Mouse (Mus musculus) skeletal muscle tissue, postnatal 0 days (tissue): Measurements from ENCODE around the gene Lamtor1. TPM values are rescaled to one million over a fixed set of nuclear protein-coding genes. Genes with fewer than 3 reads are reported as not detected.

Source experiments
- microRNA-seq, 2 experiments: library from miRNA; unstranded; fragments of <30 nt; microRNA quantifications; one replicate each; pipeline ENCODE4; 2016
- polyA plus RNA-seq: library from polyadenylated mRNA; unstranded; fragments of >200 nt; fragmentation: Nextera tagmentation; extraction: Ambion mirVana; gene quantifications from 2 replicates; pipeline ENCODE4 v1.2.1, GENCODE M21; 2015

Gene Lamtor1
- polyA plus RNA-seq, result 111 and 138 TPM in 2 replicates

DNA sequence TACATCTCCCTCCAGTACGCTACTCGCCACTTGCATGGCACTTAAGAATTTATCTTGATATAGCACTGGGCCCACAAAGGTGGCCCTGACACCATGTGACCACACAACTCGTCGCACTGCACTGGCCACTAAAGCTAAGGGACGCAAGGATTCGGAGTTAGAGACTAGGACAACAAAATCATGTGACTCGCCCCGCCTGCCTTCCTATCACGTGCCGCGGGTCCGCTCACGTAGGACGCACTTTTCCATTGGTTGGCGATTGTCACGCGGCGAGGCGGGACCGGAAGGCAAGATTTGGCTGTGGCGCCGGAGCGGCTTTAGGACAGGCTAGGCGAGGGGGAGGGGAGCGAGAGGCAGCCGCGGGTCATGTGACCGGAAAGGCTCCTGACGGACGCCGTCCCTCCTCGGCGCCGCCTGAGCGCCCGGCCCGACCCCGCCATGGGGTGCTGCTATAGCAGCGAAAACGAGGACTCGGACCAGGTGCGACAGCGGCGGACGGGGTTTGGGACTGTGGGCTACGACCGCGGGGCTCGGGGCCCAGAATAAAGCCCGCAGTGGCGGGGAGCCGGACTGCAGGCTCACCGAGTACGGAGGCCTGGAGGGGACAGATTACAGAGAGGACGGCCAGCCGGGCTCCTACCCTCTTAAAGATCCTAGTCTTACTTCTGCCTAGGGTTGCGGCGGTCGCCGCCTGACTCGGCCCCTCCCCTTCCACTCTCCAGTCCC, at the start of gene Lamtor1:
Lamtor1 (plus strand) TSS at position 344 of the 726 bp plus-strand sequence.

GRCm38 (mm10) chr7:101857094-101857493, 48.6 kb upstream of the Lamtor1 start, which contains the start of gene Folr2:
Gene Folr2 (minus strand): TSS chr7:101857194.

DNA sequence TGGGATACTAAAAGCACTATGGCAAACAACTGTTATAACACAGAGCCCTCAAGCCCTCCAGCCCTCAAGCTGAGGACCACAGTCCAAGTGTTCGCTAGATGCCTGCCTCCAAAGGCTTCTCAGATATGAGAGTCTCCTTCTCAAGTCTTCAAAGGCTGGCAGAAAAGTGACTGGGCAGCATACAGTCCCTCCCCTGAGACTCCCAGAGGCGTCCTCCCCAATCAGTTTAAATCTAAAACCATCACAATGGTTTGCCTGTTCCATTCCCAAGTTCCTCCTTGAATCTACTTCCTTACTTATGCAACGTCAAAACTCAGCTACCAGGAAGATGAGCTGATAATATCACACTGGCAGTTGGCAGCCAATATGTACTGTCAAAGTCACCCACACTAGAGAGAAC, 42.3 kb upstream of the Lamtor1 start, which contains the start of gene Anapc15:
Anapc15 (plus strand) TSS at position 301 of the 400 bp plus-strand sequence.

DNA sequence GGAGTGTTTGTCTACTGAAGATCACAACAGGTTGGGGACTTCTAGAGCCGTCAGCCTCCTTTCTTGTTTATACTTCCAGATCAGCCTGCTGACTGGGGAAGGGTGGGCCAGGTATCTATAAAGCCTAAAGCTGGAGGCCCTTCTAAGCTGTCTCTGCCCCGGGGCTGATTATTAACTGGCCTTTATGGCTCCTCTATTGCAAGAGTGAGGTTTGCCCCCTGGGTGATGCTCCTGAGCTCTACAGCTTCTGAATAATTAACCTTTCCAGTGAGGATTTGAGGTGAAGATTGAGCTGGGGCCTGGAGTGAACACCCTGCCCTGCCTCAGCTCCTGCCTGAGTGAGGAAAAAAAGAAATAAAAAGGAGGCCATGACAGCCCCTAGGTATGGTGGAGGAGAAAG, 35.1 kb upstream of the Lamtor1 start, which contains the start of gene Folr1:
Folr1 (minus strand) TSS at position 160 of the 400 bp plus-strand sequence.

DNA sequence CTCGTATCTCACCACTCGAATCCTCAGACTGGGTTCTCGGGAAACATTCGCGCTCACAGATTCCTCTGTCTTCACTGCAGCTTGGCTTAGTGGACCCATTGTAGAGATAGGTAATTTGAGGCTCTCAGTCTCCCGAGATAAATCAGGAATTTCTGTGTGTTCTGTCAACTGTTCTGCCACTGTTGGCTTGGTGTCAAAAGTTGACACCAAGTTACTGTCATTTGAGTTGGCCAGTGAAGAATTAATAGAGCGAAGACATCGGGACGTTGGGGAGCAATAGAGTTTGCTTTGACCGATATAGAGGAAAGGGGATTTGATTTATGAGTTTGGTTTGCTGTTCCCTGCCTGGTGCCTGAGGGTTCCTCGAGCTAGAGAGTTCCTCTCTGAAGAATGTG, 580 bp downstream of the Lamtor1 start, which contains the start of gene Tomt:
Tomt (minus strand) TSS at position 73 of the 395 bp plus-strand sequence.

DNA sequence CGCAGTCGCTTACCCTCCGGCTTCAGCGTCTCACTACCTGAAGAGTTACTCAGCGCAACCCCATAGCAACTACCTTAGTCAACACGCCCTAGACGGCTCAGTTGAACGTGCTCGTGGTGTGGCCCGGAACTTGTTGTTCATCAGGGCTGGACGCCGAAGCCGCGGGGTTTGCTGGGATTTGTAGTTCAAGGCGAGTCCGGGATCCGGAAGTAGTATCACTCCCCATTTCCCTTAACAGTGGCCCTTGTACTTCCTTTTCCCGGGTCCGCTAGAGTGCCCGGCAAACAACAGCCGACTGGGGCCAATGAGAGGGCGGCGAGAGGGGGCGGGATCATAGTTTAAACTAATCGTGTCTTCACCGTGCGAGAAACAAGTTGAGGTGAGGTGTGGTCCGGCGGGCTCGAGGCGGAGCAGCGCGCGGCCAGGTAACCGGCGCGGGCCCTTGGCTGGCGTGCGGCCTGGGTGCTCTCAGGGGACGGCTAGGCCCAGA, 28.1 kb downstream of the Lamtor1 start, which contains the start of the genes Lrrc51 and Numa1:
Lrrc51 (minus strand) TSS at position 145 of the 490 bp plus-strand sequence.
Numa1 (plus strand) TSS at position 361 of the 490 bp plus-strand sequence.

Small RNAs within 50 kb of the gene (microRNA-seq; reads per million reads assigned to microRNA genes)
- gene Gm22655, result 0 reads per million in 2 experiments

Other genes with a start within 250 kb of the Lamtor1 start
- gene Clpb, start 242.3 kb upstream of the Lamtor1 start, polyA plus RNA-seq, result 27.0 and 29.8 TPM in 2 replicates
- 0.28 and 0.32 TPM in 2 replicates for gene Phox2a, start 87.6 kb upstream of the Lamtor1 start, polyA plus RNA-seq
- gene Inppl1, start 67.7 kb upstream of the Lamtor1 start, polyA plus RNA-seq, result 45.7 TPM in 2 replicates
- gene Folr2, start 48.7 kb upstream of the Lamtor1 start, polyA plus RNA-seq, result 9.6 and 15.0 TPM in 2 replicates
- gene Anapc15, start 42.2 kb upstream of the Lamtor1 start, polyA plus RNA-seq, result 27.1 and 30.5 TPM in 2 replicates
- gene Folr1, start 35.1 kb upstream of the Lamtor1 start, polyA plus RNA-seq, result 1.1 and 1.7 TPM in 2 replicates
- gene Tomt, start 455 bp downstream of the Lamtor1 start, polyA plus RNA-seq, result not detected in 2 replicates
- gene Lrrc51, start 28.0 kb downstream of the Lamtor1 start, polyA plus RNA-seq, result 6.2 and 8.0 TPM in 2 replicates
- gene Numa1, start 28.2 kb downstream of the Lamtor1 start, polyA plus RNA-seq, result 22.6 and 29.4 TPM in 2 replicates
- 2.0 and 2.3 TPM in 2 replicates for gene Il18bp, start 112.8 kb downstream of the Lamtor1 start, polyA plus RNA-seq
- 15.8 and 16.1 TPM in 2 replicates for gene Rnf121, start 159.6 kb downstream of the Lamtor1 start, polyA plus RNA-seq
- 8.2 and 9.5 TPM in 2 replicates for gene Xndc1, start 159.6 kb downstream of the Lamtor1 start, polyA plus RNA-seq
- gene Xntrpc, start 159.8 kb downstream of the Lamtor1 start, polyA plus RNA-seq, result 0.27 and 0.49 TPM in 2 replicates
- 0.05 TPM in 1 of 2 replicates, not detected in the other for gene Trpc2, start 177.2 kb downstream of the Lamtor1 start, polyA plus RNA-seq
- gene Art1, start 195.8 kb downstream of the Lamtor1 start, polyA plus RNA-seq, result 388 and 438 TPM in 2 replicates
- gene Art5, start 203.6 kb downstream of the Lamtor1 start, polyA plus RNA-seq, result 21.8 and 25.9 TPM in 2 replicates
- gene Chrna10, start 210.9 kb downstream of the Lamtor1 start, polyA plus RNA-seq, result 0.13 and 0.37 TPM in 2 replicates